Mouse (Mus musculus) forebrain, embryonic 11.5 days (tissue): Measurements from ENCODE around the gene Cd209f. TPM values are rescaled to one million over a fixed set of nuclear protein-coding genes. Genes with fewer than 3 reads are reported as not detected.
A peak's percentile ranks its signal among the peaks of the same experiment; 100 is the strongest.
"Not testable (repeated sequence)": the region's sequence is repeated elsewhere in the genome, so short reads cannot be mapped to it uniquely, and the experiment has no call there.

Source experiments
- ATAC-seq: fragments of 200-750 bp; cut with Nextera tagmentation; replicated peaks from 2 replicates; pipeline ENCODE4 v1.8.0; 2017; ENCODE audit warnings: moderate TSS enrichment; ENCODE audit not compliant: low FRiP score
- DNase-seq: peaks from one replicate; pipeline ENCODE4 v3.0.0-alpha.2; 2017; ENCODE audit warnings: low spot score
- H3K27ac ChIP-seq: fragments of 300-500 bp; sonication (generic); 2 replicates; pipeline ENCODE4 v1.5.1; 2014; ENCODE audit warnings: low read depth, low read length
- H3K27me3 ChIP-seq: fragments of 300-500 bp; sonication (generic); 2 replicates; pipeline ENCODE4 v1.6.1; 2014; ENCODE audit warnings: mild to moderate bottlenecking, low read length, mixed read lengths; ENCODE audit not compliant: control insufficient read depth, insufficient read depth
- H3K36me3 ChIP-seq: fragments of 300-500 bp; sonication (generic); 2 replicates; pipeline ENCODE4 v1.6.1; 2014; ENCODE audit warnings: mild to moderate bottlenecking, low read length, moderate library complexity, mixed read lengths; ENCODE audit not compliant: control insufficient read depth, insufficient read depth
- H3K4me1 ChIP-seq: fragments of 300-500 bp; sonication (generic); replicated peaks from 2 replicates; pipeline ENCODE4 v1.6.1; 2014; ENCODE audit warnings: low read length, mixed read lengths; ENCODE audit not compliant: control insufficient read depth, insufficient read depth
- H3K4me2 ChIP-seq: fragments of 300-500 bp; sonication (generic); 2 replicates; pipeline ENCODE4 v1.6.1; 2014; ENCODE audit warnings: low read depth, mild to moderate bottlenecking, low read length, moderate library complexity, mixed read lengths; ENCODE audit not compliant: severe bottlenecking
- H3K4me3 ChIP-seq: fragments of 300-500 bp; sonication (generic); 2 replicates; pipeline ENCODE4 v1.5.1; 2014; ENCODE audit warnings: low read depth, low read length
- H3K9ac ChIP-seq: fragments of 300-500 bp; sonication (generic); 2 replicates; pipeline ENCODE4 v1.6.1; 2014; ENCODE audit warnings: low read length
- H3K9me3 ChIP-seq: fragments of 300-500 bp; sonication (generic); 2 replicates; pipeline ENCODE4 v1.6.1; 2016; ENCODE audit warnings: low read length, mixed read lengths; ENCODE audit not compliant: control insufficient read depth
- whole genome bisulfite sequencing: fragments of 180-500 bp; shearing (Covaris S2); extraction: QIAGEN DNeasy Blood & Tissue Kit; methylation state at CpG from one replicate; pipeline ENCODE4 v1.1.7; 2014; 5-methylcytosine and 5-hydroxymethylcytosine counted together
- polyA plus RNA-seq: library from polyadenylated mRNA; unstranded; fragments of >200 nt; fragmentation: Nextera tagmentation; extraction: Ambion mirVana; gene quantifications from 2 replicates; pipeline ENCODE4 v1.2.1, GENCODE M21; 2014

The Cd209f gene
- not detected in 2 replicates for polyA plus RNA-seq

GRCm38 (mm10) chr8:4105735-4106134 lies at the start of gene Cd209f:
Cd209f (minus strand) TSS chr8:4105835.
- not testable (repeated sequence) for H3K9me3 ChIP-seq, H3K27me3 ChIP-seq, H3K4me3 ChIP-seq, H3K27ac ChIP-seq, H3K4me1 ChIP-seq, H3K9ac ChIP-seq, DNase-seq, H3K36me3 ChIP-seq, ATAC-seq, H3K4me2 ChIP-seq
- 64% methylated on average over 2 of the region's 2 CpGs for WGBS

GRCm38 (mm10) chr8:4154878-4155277 lies 49.2 kb upstream of the Cd209f start:
- no peaks in the 10 kb centered on the region for H3K36me3 ChIP-seq
- no peak for DNase-seq
- no peaks in the 10 kb centered on the region; the same call in 1 of the 2 replicates for H3K9me3 ChIP-seq
- H3K27ac ChIP-seq, result no peak overlapping the region
- no peak overlapping the region for H3K4me3 ChIP-seq
- H3K4me2 ChIP-seq, result no peak overlapping the region
- no peak overlapping the region for H3K9ac ChIP-seq
- no peaks in the 10 kb centered on the region for H3K27me3 ChIP-seq
- H3K4me1 ChIP-seq, result no peaks in the 10 kb centered on the region
- ATAC-seq, result no peak

- Histone ChIP-seq H3K9ac (no peak overlapping the region), H3K4me3 (no peak overlapping the region), H3K9me3 (no peaks in the 10 kb centered on the region; the same call in 1 of the 2 replicates), H3K36me3 (no peaks in the 10 kb centered on the region), H3K4me2 (no peak overlapping the region), H3K27me3 (no peaks in the 10 kb centered on the region), H3K27ac (no peak overlapping the region), H3K4me1 (no peaks in the 10 kb centered on the region)
- DNase-seq (no peak), ATAC-seq (no peak)
- WGBS, result 14% methylated on average over 1 of the region's 1 CpGs
Measured at GRCm38 (mm10) chr8:4147272-4147671, 41.6 kb upstream of the Cd209f start.

- DNase-seq (no peak), ATAC-seq (no peak)
- 59% methylated on average over 3 of the region's 3 CpGs for WGBS
- no peak overlapping the region for H3K4me3 ChIP-seq
- H3K4me1 ChIP-seq, result no peaks in the 10 kb centered on the region
- H3K9ac ChIP-seq, result no peak overlapping the region
- no peaks in the 10 kb centered on the region for H3K36me3 ChIP-seq
- H3K27me3 ChIP-seq, result no peaks in the 10 kb centered on the region
- no peak overlapping the region for H3K4me2 ChIP-seq
- H3K9me3 ChIP-seq, result no peaks in the 10 kb centered on the region
- no peak overlapping the region for H3K27ac ChIP-seq
Measured at GRCm38 (mm10) chr8:4141721-4142120, 36.1 kb upstream of the Cd209f start.

GRCm38 (mm10) chr8:4139660-4140646 lies 34.3 kb upstream of the Cd209f start:
- H3K36me3 ChIP-seq, result no peaks in the 10 kb centered on the region
- ATAC-seq (peak; percentile 77), DNase-seq (peak; percentile 85)
- no peaks in the 10 kb centered on the region for H3K9me3 ChIP-seq
- H3K9ac ChIP-seq, result no peak overlapping the region
- H3K4me2 ChIP-seq, result no peak overlapping the region
- no peak overlapping the region for H3K4me3 ChIP-seq
- WGBS, result 12% methylated on average over 12 of the region's 12 CpGs
- no peak overlapping the region for H3K27ac ChIP-seq
- no peaks in the 10 kb centered on the region for H3K4me1 ChIP-seq
- no peaks in the 10 kb centered on the region for H3K27me3 ChIP-seq

GRCm38 (mm10) chr8:4133798-4134197 lies 28.2 kb upstream of the Cd209f start, which contains the start of gene Cd209g:
Cd209g (plus strand) TSS chr8:4134098.
- Histone ChIP-seq H3K36me3 (no peaks in the 10 kb centered on the region), H3K4me1 (no peaks in the 10 kb centered on the region), H3K4me2 (no peak within 1 kb of the TSS), H3K9ac (no peak within 1 kb of the TSS), H3K27me3 (no peaks in the 10 kb centered on the region), H3K9me3 (no peaks in the 10 kb centered on the region), H3K27ac (no peak within 1 kb of the TSS), H3K4me3 (no peak within 1 kb of the TSS)
- 90% methylated on average over 10 of the region's 10 CpGs for WGBS
- ATAC-seq (no peak), DNase-seq (no peak)

- H3K4me3 ChIP-seq, H3K27ac ChIP-seq, DNase-seq, H3K4me2 ChIP-seq, H3K4me1 ChIP-seq, ATAC-seq, H3K36me3 ChIP-seq, H3K9me3 ChIP-seq, H3K9ac ChIP-seq, H3K27me3 ChIP-seq: not testable (repeated sequence)
- WGBS, result 89% methylated on average over 3 of the region's 3 CpGs
Measured at GRCm38 (mm10) chr8:4088514-4088913, 17.1 kb downstream of the Cd209f start.

- DNase-seq, H3K4me1 ChIP-seq, H3K4me3 ChIP-seq, H3K36me3 ChIP-seq, H3K4me2 ChIP-seq, H3K27me3 ChIP-seq, H3K9me3 ChIP-seq, H3K27ac ChIP-seq, H3K9ac ChIP-seq: not testable (repeated sequence)
- 45% methylated on average over 33 of the region's 33 CpGs for WGBS
- ATAC-seq, result peak; percentile 71
Measured at GRCm38 (mm10) chr8:4087180-4087722, 18.4 kb downstream of the Cd209f start.
